Mouse (Mus musculus) kidney, postnatal 0 days (tissue): ENCODE data around the gene Supt5. TPM values are rescaled to one million over a fixed set of nuclear protein-coding genes. Genes with fewer than 3 reads are reported as not detected.

ENCODE experiments used
- ATAC-seq: fragments of 200-750 bp; cut with Nextera tagmentation; replicated peaks from 2 replicates; pipeline ENCODE4 v1.8.0; 2017; ENCODE audit warnings: low read depth, moderate number of reproducible peaks, moderate TSS enrichment, moderate library complexity; ENCODE audit not compliant: low FRiP score
- DNase-seq: peaks from one replicate; pipeline ENCODE4 v3.0.0-alpha.2; 2016; ENCODE audit warnings: low spot score
- H3K27ac ChIP-seq: fragments of 300-500 bp; sonication (generic); 2 replicates; pipeline ENCODE4 v1.5.1; 2014; ENCODE audit warnings: mild to moderate bottlenecking
- H3K27me3 ChIP-seq: fragments of 300-500 bp; sonication (generic); 2 replicates; pipeline ENCODE4 v1.6.1; 2014; ENCODE audit warnings: low read length, mixed read lengths; ENCODE audit not compliant: insufficient read depth
- H3K36me3 ChIP-seq: fragments of 300-500 bp; sonication (generic); 2 replicates; pipeline ENCODE4 v1.6.1; 2014; ENCODE audit warnings: low read length, mixed read lengths; ENCODE audit not compliant: insufficient read depth
- H3K4me1 ChIP-seq: fragments of 300-500 bp; sonication (generic); replicated peaks from 2 replicates; pipeline ENCODE4 v1.6.1; 2014; ENCODE audit warnings: antibody characterized with exemption, low read length, mixed read lengths; ENCODE audit not compliant: insufficient read depth
- H3K4me2 ChIP-seq: fragments of 300-500 bp; sonication (generic); 2 replicates; pipeline ENCODE4 v1.6.1; 2014; ENCODE audit warnings: mild to moderate bottlenecking, low read length, moderate library complexity, mixed read lengths
- H3K4me3 ChIP-seq: fragments of 300-500 bp; sonication (generic); replicated peaks from 2 replicates; pipeline ENCODE4 v1.5.1; 2014; ENCODE audit warnings: low read depth, low read length
- H3K9ac ChIP-seq: fragments of 300-500 bp; sonication (generic); 2 replicates; pipeline ENCODE4 v1.6.1; 2014; ENCODE audit warnings: low read depth, low read length
- H3K9me3 ChIP-seq: fragments of 300-500 bp; sonication (generic); replicated peaks from 2 replicates; pipeline ENCODE4 v1.6.1; 2016; ENCODE audit warnings: low read length, inconsistent platforms, mixed read lengths
- CTCF ChIP-seq: IDR thresholded peaks from 2 replicates; pipeline ENCODE4 v1.5.1; 2016; ENCODE audit warnings: antibody characterized with exemption, low read depth, mild to moderate bottlenecking, moderate library complexity
- WGBS: fragments of 180-500 bp; shearing (Covaris S2); extraction: QIAGEN DNeasy Blood & Tissue Kit; methylation state at CpG from one replicate; pipeline ENCODE4 v1.1.7; 2014; 5-methylcytosine and 5-hydroxymethylcytosine counted together
- polyA plus RNA-seq: library from polyadenylated mRNA; unstranded; fragments of >200 nt; fragmentation: Nextera tagmentation; extraction: Ambion mirVana; gene quantifications from 2 replicates; pipeline ENCODE4 v1.2.1, GENCODE M21; 2015

Gene Supt5
- polyA plus RNA-seq, 1 experiment from 2014 or later = 53.4 TPM

GRCm38 (mm10) chr7:28318036-28318435 is 20.5 kb downstream of the Supt5 start:
- no peak overlapping the region for H3K4me3 ChIP-seq
- WGBS = 85% methylated on average over 3 of the region's 3 CpGs
- no peaks in the 10 kb centered on the region for H3K27me3 ChIP-seq
- H3K4me1 ChIP-seq = no peaks in the 10 kb centered on the region
- peaks cover 74% of the 10 kb centered on the region for H3K36me3 ChIP-seq
- no peak overlapping the region for H3K4me2 ChIP-seq
- no peak overlapping the region for H3K9ac ChIP-seq
- ATAC-seq (no peak), DNase-seq (no peak)
- H3K9me3 ChIP-seq = no peaks in the 10 kb centered on the region
- TF ChIP-seq CTCF = no peak
- no peak overlapping the region for H3K27ac ChIP-seq

- WGBS = 0% methylated on average over 45 of the region's 45 CpGs
- peak; percentile 99 for DNase-seq
These were observed 26.5 kb downstream of the Supt5 start, which contains the start of gene Timm50 for GRCm38 (mm10) chr7:28311926-28312543. Gene Timm50 (minus strand): TSS chr7:28312072.

GRCm38 (mm10) chr7:28311151-28311925 is 27.2 kb downstream of the Supt5 start:
- peak; percentile 22 for DNase-seq
- H3K36me3 ChIP-seq = peaks cover 38% of the 10 kb centered on the region

More at GRCm38 (mm10) chr7:28311926-28312543, 26.5 kb downstream of the Supt5 start, which contains the start of gene Timm50:
- peak within 1 kb of the TSS; percentile 26 for H3K27ac ChIP-seq
- peak; percentile 29; the same call in 1 of the 2 replicates for TF ChIP-seq CTCF
- peaks cover 6% of the 10 kb centered on the region for H3K4me1 ChIP-seq
- peak within 1 kb of the TSS; percentile 79 for H3K9ac ChIP-seq
- H3K4me2 ChIP-seq = peak within 1 kb of the TSS; percentile 92
- H3K36me3 ChIP-seq = peaks cover 38% of the 10 kb centered on the region
- ATAC-seq = peak; percentile 97
- no peaks in the 10 kb centered on the region for H3K27me3 ChIP-seq
- H3K4me3 ChIP-seq = peak within 1 kb of the TSS; percentile 66
- no peaks in the 10 kb centered on the region for H3K9me3 ChIP-seq

DNA sequence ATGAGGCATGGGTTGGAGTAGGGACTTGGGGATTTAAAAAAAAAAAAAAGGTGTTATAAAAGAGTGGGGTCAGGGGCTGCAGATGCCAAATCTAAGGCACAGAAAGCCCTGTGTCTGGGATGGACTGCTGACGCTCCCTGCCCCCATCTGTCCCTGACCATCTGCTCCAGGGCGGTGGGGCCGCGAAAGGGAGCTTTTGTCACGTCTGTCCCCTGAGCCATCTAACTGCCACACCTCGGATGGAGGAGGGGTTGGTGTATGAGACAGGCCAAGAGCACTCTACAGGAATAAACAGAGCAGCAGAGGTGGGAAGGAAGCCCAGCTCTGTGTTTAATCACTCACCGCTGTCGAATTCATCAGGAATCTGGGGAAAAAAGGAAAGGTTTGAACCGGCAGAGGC is 28.8 kb downstream of the Supt5 start:
- DNase-seq (no peak), ATAC-seq (no peak)
- TF ChIP-seq CTCF = no peak
- Histone ChIP-seq H3K4me2 (no peak overlapping the region), H3K4me1 (peaks cover 6% of the 10 kb centered on the region), H3K4me3 (no peak overlapping the region), H3K9ac (no peak overlapping the region), H3K9me3 (no peaks in the 10 kb centered on the region), H3K36me3 (peaks cover 37% of the 10 kb centered on the region), H3K27me3 (no peaks in the 10 kb centered on the region), H3K27ac (no peak overlapping the region)
- WGBS = 43% methylated on average over 9 of the region's 9 CpGs

More at GRCm38 (mm10) chr7:28311151-28311925, 27.2 kb downstream of the Supt5 start:
- Histone ChIP-seq H3K4me1 (peaks cover 6% of the 10 kb centered on the region), H3K27me3 (no peaks in the 10 kb centered on the region), H3K4me3 (peak overlapping the region; percentile 66), H3K4me2 (peak overlapping the region; percentile 92), H3K9me3 (no peaks in the 10 kb centered on the region), H3K9ac (peak overlapping the region; percentile 79), H3K27ac (peak overlapping the region; percentile 26)
- 3% methylated on average over 35 of the region's 35 CpGs for WGBS
- peak; percentile 67 for ATAC-seq
- TF ChIP-seq CTCF = no peak

- Histone ChIP-seq H3K4me3 (no peak overlapping the region), H3K9me3 (no peaks in the 10 kb centered on the region), H3K9ac (no peak overlapping the region), H3K27me3 (peaks cover 5% of the 10 kb centered on the region), H3K4me2 (no peak overlapping the region), H3K36me3 (peaks cover 37% of the 10 kb centered on the region), H3K4me1 (peaks cover 6% of the 10 kb centered on the region), H3K27ac (no peak overlapping the region)
- 93% methylated on average over 8 of the region's 8 CpGs for WGBS
- ATAC-seq (peak; percentile 58; the same call in 1 of the 2 replicates), DNase-seq (no peak)
- TF ChIP-seq CTCF = no peak
These were observed 32.3 kb downstream of the Supt5 start for GRCm38 (mm10) chr7:28306216-28306615.

- DNase-seq = no peak
- H3K9me3 ChIP-seq = no peaks in the 10 kb centered on the region
- H3K27ac ChIP-seq = no peak overlapping the region
- 91% methylated on average over 10 of the region's 10 CpGs for WGBS
- H3K36me3 ChIP-seq = peaks cover 37% of the 10 kb centered on the region
- no peak for ATAC-seq
- no peak overlapping the region for H3K9ac ChIP-seq
- TF ChIP-seq CTCF = no peak
- no peak overlapping the region for H3K4me2 ChIP-seq
- peaks cover 11% of the 10 kb centered on the region for H3K27me3 ChIP-seq
- H3K4me1 ChIP-seq = no peaks in the 10 kb centered on the region; the same call in 1 of the 2 replicates
- no peak overlapping the region for H3K4me3 ChIP-seq
These were observed 32.9 kb downstream of the Supt5 start for GRCm38 (mm10) chr7:28305641-28306040.
